ENCODE assay signal across 25 mouse cellular contexts in genomic region chr17:66909901-66910300, GRCm38 (mm10).
DNase-seq lines count a peak whose midpoint lies in the region; ATAC-seq and TF ChIP-seq lines count a peak whose summit lies in the region.
"Had no signal": no experiment of that assay in that cellular context is flagged by ENCODE, and none has a peak within 500 bp of the region (broad histone marks: within the 10 kb centered on the region; RNA-seq: fewer than 3 reads in every experiment).

No protein-coding gene starts in this region.

- intact Hi-C loops in left cerebral cortex, postnatal 4 days (cut with DNase I), result no loop called here
- intact Hi-C loops in gastrocnemius, postnatal 36 days (cut with DNase I), result no loop called here

- ATAC-seq in cerebellum, adult (ENCODE audit: insufficient number of reproducible peaks, low FRiP score, low TSS enrichment), result peak; percentile 87
- ATAC-seq: CD4-positive, CD25-positive, alpha-beta regulatory T cell, adult 4 months; forebrain, embryonic 13.5 days; inflammation-experienced regulatory T-cells, adult 6 months; liver, embryonic 12.5 days; liver, postnatal 0 days had no signal

- TF ChIP-seq CTCF in cerebellum, adult 2 months (IDR thresholded peaks at IDR 0.05; ENCODE audit: borderline replicate concordance, insufficient read depth, low read depth, low read length), result no peak

- no peaks in the 10 kb centered on the region for H3K36me3 ChIP-seq in limb, embryonic 10.5 days
- H3K36me3 ChIP-seq: heart, embryonic 15.5 days; hindbrain, embryonic 12.5 days; liver, embryonic 12.5 days; midbrain, embryonic 12.5 days had no signal

- H3K9me3 ChIP-seq in limb, embryonic 10.5 days (replicated peaks), result no peaks in the 10 kb centered on the region
- H3K9me3 ChIP-seq: forebrain, embryonic 13.5 days; heart, embryonic 15.5 days; hindbrain, embryonic 12.5 days; liver, embryonic 12.5 days; midbrain, embryonic 12.5 days had no signal

- H3K4me3 ChIP-seq in cerebellum, adult 2 months (replicated peaks; ENCODE audit: insufficient read depth, low read depth, low read length), result no peak overlapping the region
- H3K4me3 ChIP-seq in limb, embryonic 10.5 days, result no peak overlapping the region
- H3K4me3 ChIP-seq: forebrain, embryonic 13.5 days; heart, embryonic 15.5 days; hindbrain, embryonic 12.5 days; left cerebral cortex, adult 2 months; liver, embryonic 12.5 days; midbrain, embryonic 12.5 days had no signal

- peak; percentile 51 for DNase-seq in left cerebral cortex, postnatal 4 days
- DNase-seq in left cerebral cortex, adult 11 months (ENCODE audit: low spot score), result no peak
- DNase-seq in cerebellum, adult 2 months, result peak; percentile 81 to 93
- peak; percentile 65 to 81 for DNase-seq in cerebellum, postnatal 14 days
- no peak for DNase-seq in gastrocnemius, postnatal 36 days
- DNase-seq in layer of hippocampus, adult 9-11 months, result no peak
- no peak for DNase-seq in limb, embryonic 10.5 days (ENCODE audit: low spot score)
- DNase-seq: adrenal gland, postnatal 25 days; gastrocnemius, postnatal 14 days; heart, adult 18-20 months; kidney, adult 11 months; kidney, postnatal 14 days; liver, postnatal 0 days; lung, postnatal 36 days; thymus, adult 2 months; thymus, postnatal 4 days had no signal

- no peak overlapping the region for H3K27ac ChIP-seq in cerebellum, adult 2 months (ENCODE audit: insufficient read depth, low read length)
- no peak overlapping the region for H3K27ac ChIP-seq in limb, embryonic 10.5 days
- H3K27ac ChIP-seq: forebrain, embryonic 13.5 days; heart, embryonic 15.5 days; hindbrain, embryonic 12.5 days; left cerebral cortex, adult 2 months; liver, embryonic 12.5 days; midbrain, embryonic 12.5 days had no signal

- H3K27me3 ChIP-seq in cerebellum, adult 2 months (ENCODE audit: control insufficient read depth, insufficient read depth, low read length), result no peaks in the 10 kb centered on the region; the same call in 1 of the 2 replicates
- no peaks in the 10 kb centered on the region for H3K27me3 ChIP-seq in limb, embryonic 10.5 days (ENCODE audit: low read depth, poor library complexity, severe bottlenecking)
- H3K27me3 ChIP-seq: forebrain, embryonic 13.5 days; heart, embryonic 15.5 days; hindbrain, embryonic 12.5 days; liver, embryonic 12.5 days; midbrain, embryonic 12.5 days had no signal

- no peaks in the 10 kb centered on the region for H3K4me1 ChIP-seq in cerebellum, adult 2 months (ENCODE audit: control insufficient read depth, insufficient read depth, low read length)
- H3K4me1 ChIP-seq in limb, embryonic 10.5 days, result peaks cover 21% of the 10 kb centered on the region
- H3K4me1 ChIP-seq: heart, embryonic 15.5 days; liver, embryonic 12.5 days; midbrain, embryonic 12.5 days had no signal

- no peak for TF ChIP-seq POLR2A in cerebellum, adult 2 months (IDR thresholded peaks at IDR 0.05; ENCODE audit: borderline replicate concordance, insufficient read depth, low read length)

- WGBS in cerebellum, adult 2 months, result 18% methylated on average over 4 of the region's 4 CpGs
- 83% methylated on average over 4 of the region's 4 CpGs for WGBS in limb, embryonic 10.5 days

Comparison
In these comparisons a context has a peak if more than half of its experiments do, and no peak if none do; other contexts are left out.
1. DNase-seq: peak in left cerebral cortex, postnatal 4 days (single experiment), cerebellum, adult 2 months (2 of 2) and cerebellum, postnatal 14 days (2 of 2); none in left cerebral cortex, adult 11 months (single experiment), gastrocnemius, postnatal 36 days (0 of 2), layer of hippocampus, adult 9-11 months (single experiment) and limb, embryonic 10.5 days (single experiment).